Mouse (Mus musculus) forebrain, postnatal 0 days (tissue): ENCODE results near the gene 4833427G06Rik. TPM values are rescaled to one million over a fixed set of nuclear protein-coding genes. Genes with fewer than 3 reads are reported as not detected.
A peak's percentile ranks its signal among the peaks of the same experiment; 100 is the strongest.

Source experiments
- ATAC-seq: fragments of 200-750 bp; cut with Nextera tagmentation; 2 replicates; pipeline ENCODE4 v1.8.0; 2017; ENCODE audit warnings: mild to moderate bottlenecking, moderate library complexity
- DNase-seq: peaks from one replicate; pipeline ENCODE4 v3.0.0-alpha.2; 2015
- H3K27ac ChIP-seq: fragments of 300-500 bp; sonication (generic); 2 replicates; pipeline ENCODE4 v1.5.1; 2014; ENCODE audit warnings: low read depth, mild to moderate bottlenecking, antibody characterized with exemption, low read length, moderate library complexity, mixed read lengths
- H3K27me3 ChIP-seq: fragments of 300-500 bp; sonication (generic); 2 replicates; pipeline ENCODE4 v1.6.1; 2014; ENCODE audit warnings: mild to moderate bottlenecking, low read length, mixed read lengths; ENCODE audit not compliant: insufficient read depth
- H3K36me3 ChIP-seq: fragments of 300-500 bp; sonication (generic); 2 replicates; pipeline ENCODE4 v1.6.1; 2014; ENCODE audit warnings: mild to moderate bottlenecking, moderate library complexity; ENCODE audit not compliant: insufficient read depth
- H3K4me1 ChIP-seq: fragments of 300-500 bp; sonication (generic); 2 replicates; pipeline ENCODE4 v1.6.1; 2014; ENCODE audit warnings: antibody characterized with exemption; ENCODE audit not compliant: insufficient read depth
- H3K4me2 ChIP-seq: fragments of 300-500 bp; sonication (generic); 2 replicates; pipeline ENCODE4 v1.6.1; 2014; ENCODE audit warnings: low read depth, mild to moderate bottlenecking, moderate library complexity
- H3K4me3 ChIP-seq: fragments of 300-500 bp; sonication (generic); 2 replicates; pipeline ENCODE4 v1.5.1; 2014; ENCODE audit warnings: low read depth, low read length, mixed read lengths
- H3K9ac ChIP-seq: fragments of 300-500 bp; sonication (generic); 2 replicates; pipeline ENCODE4 v1.6.1; 2014; ENCODE audit warnings: mild to moderate bottlenecking
- H3K9me3 ChIP-seq: fragments of 300-500 bp; sonication (generic); 2 replicates; pipeline ENCODE4 v1.6.1; 2016; ENCODE audit warnings: low read length
- CTCF ChIP-seq: sonication (generic); IDR thresholded peaks from 2 replicates; pipeline ENCODE4 v1.5.1; 2016; ENCODE audit warnings: antibody characterized with exemption, control low read depth, low read depth
- WGBS: fragments of 180-500 bp; shearing (Covaris S2); extraction: QIAGEN DNeasy Blood & Tissue Kit; methylation state at CpG from one replicate; pipeline ENCODE4 v1.1.7; 2014; 5-methylcytosine and 5-hydroxymethylcytosine counted together
- microRNA counts: library from miRNA; unstranded; fragments of <30 nt; microRNA quantifications from one replicate; lab custom pipeline; 2015
- microRNA-seq, 2 experiments: library from miRNA; unstranded; fragments of <30 nt; microRNA quantifications; one replicate each; pipeline ENCODE4; 2016
- polyA plus RNA-seq: library from polyadenylated mRNA; unstranded; fragments of >200 nt; fragmentation: Nextera tagmentation; extraction: Ambion mirVana; gene quantifications from 2 replicates; pipeline ENCODE4 v1.2.1, GENCODE M21; 2015
- total RNA-seq: library from RNA; depleted of rRNA; stranded (reverse); fragments of >200 nt; gene quantifications from 2 replicates; pipeline ENCODE4 v1.2.3, GENCODE M21; 2014; rRNA removed

Gene 4833427G06Rik
- total and polyA plus RNA-seq, 2 experiments from 2014 or later: 1.4 to 2.4 TPM

DNA sequence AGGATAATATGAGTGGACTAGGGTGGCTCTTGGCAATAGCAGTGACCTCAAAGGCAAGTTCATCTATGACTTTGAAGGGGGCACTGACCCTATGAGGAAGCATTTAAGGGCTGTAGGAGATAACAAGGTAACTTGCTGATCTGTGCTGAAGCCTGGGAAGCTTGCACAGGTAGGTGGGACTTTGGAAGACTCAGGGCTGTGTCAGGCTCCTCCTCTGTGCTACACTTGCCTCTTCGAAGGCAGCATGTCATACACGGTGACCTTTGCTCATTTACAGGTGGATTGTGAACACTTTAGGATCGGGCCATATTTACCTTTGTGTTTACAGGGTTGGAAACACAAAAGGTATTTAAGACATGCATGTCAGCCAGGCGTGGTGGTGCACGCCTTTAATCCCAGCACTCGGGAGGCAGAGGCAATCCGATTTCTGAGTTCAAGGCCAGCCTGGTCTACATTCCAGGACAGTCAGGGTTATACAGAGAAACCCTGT is 60.3 kb downstream of the 4833427G06Rik start:
- no peaks in the 10 kb centered on the region for H3K4me1 ChIP-seq

DNA sequence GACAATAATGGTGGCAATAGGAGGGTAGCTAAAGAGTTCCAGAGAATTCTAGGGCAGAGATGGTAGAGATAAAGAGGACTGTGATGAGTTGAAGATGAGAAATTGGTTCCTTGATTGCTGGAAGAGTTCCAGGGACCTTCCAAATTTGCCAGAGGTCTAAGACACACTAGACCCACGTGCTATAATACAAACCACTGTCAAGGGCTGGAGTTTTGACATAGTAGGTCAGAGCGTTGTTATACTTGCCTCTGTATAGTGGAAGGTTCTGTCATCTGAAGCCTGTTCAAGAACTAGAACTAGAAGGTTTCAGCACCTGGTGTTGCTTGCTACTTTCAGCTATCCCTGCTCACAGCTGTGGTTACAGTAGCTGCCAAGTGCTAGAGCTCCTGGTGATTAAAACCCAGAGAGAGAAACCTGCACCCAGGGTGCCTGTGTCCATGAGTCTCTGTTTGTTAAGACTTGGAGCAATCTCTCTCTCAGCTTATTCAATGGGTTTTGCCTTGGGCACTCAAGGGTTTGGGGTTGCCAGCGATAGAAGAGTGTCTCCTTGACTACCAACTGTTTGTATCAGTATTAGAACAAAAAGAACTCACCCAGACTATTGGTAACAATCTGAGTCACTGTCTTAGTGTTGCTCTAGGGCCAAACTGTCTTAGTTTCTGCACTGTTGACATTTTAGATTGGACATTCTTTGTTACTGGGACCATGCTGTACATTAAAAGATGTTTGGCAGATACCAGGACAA is 68.9 kb downstream of the 4833427G06Rik start:
- ATAC-seq (no peak), DNase-seq (no peak)
- Histone ChIP-seq H3K36me3 (no peaks in the 10 kb centered on the region), H3K27me3 (no peaks in the 10 kb centered on the region), H3K4me1 (no peaks in the 10 kb centered on the region), H3K27ac (no peak overlapping the region), H3K9me3 (no peaks in the 10 kb centered on the region), H3K4me3 (no peak overlapping the region), H3K9ac (no peak overlapping the region), H3K4me2 (no peak overlapping the region)
- WGBS: 76% methylated on average over 3 of the region's 3 CpGs
- no peak for TF ChIP-seq CTCF

More for the DNA sequence above, 60.3 kb downstream of the 4833427G06Rik start:
- no peaks in the 10 kb centered on the region for H3K27me3 ChIP-seq
- H3K9me3 ChIP-seq: no peaks in the 10 kb centered on the region
- no peaks in the 10 kb centered on the region for H3K36me3 ChIP-seq
- DNase-seq: no peak
- WGBS: 90% methylated on average over 7 of the region's 7 CpGs
- ATAC-seq: no peak
- no peak overlapping the region for H3K9ac ChIP-seq
- no peak overlapping the region for H3K4me2 ChIP-seq
- TF ChIP-seq CTCF: no peak
- H3K4me3 ChIP-seq: no peak overlapping the region
- H3K27ac ChIP-seq: no peak overlapping the region

DNA sequence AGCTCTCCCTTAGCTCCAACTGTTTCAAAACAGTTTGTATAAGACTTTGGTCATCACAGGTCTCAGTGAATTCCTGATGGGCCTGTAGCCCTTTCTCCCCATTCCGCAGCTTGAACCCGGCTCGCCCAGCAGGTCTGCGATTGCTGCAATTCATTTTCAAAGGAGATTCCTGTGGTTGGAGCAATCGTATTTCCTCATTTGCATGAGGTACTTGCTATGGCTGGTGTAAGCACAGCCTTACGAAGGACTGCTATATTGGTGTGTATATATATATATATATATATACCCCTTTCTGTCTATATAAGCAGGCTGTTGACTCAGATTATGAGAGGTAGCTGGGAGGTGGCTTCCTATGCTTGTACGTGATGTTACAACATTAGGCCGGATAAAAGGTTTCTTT is 69.6 kb downstream of the 4833427G06Rik start:
- ATAC-seq (no peak), DNase-seq (no peak)
- Histone ChIP-seq H3K9me3 (no peaks in the 10 kb centered on the region), H3K36me3 (no peaks in the 10 kb centered on the region), H3K4me1 (no peaks in the 10 kb centered on the region), H3K27me3 (no peaks in the 10 kb centered on the region), H3K27ac (no peak overlapping the region), H3K4me2 (no peak overlapping the region), H3K4me3 (no peak overlapping the region), H3K9ac (no peak overlapping the region)
- TF ChIP-seq CTCF: no peak
- WGBS: 76% methylated on average over 8 of the region's 8 CpGs

DNA sequence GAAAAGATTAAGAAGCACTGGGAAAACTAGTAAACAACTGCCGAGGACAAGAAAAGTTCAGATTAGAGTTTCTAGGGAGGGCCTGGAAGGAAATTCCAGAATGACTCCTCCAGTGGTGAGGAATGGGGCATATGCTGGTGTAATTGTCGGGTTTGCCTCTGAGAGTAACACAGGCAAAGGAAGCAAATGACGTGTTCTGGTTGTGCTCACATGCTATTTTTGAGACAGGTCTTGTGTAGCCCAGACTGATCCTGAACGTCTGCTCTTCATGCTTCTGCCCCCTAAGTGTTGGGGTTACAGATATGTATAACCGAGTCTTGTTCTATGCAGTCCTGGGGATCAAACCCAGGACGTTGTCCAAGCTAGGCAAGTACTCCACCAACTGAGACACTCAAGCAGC is 70.3 kb downstream of the 4833427G06Rik start:
- DNase-seq: no peak
- Histone ChIP-seq H3K36me3 (no peaks in the 10 kb centered on the region), H3K9me3 (no peaks in the 10 kb centered on the region), H3K4me2 (no peak overlapping the region), H3K27ac (no peak overlapping the region), H3K9ac (no peak overlapping the region), H3K4me1 (no peaks in the 10 kb centered on the region), H3K27me3 (no peaks in the 10 kb centered on the region), H3K4me3 (no peak overlapping the region)
- 72% methylated on average over 6 of the region's 6 CpGs for WGBS
- TF ChIP-seq CTCF: no peak
- ATAC-seq: no peak

MicroRNA genes within 50 kb of the gene (microRNA counts, 519-probe panel; counts per million panel counts)
- 1,596 counts per million, percentile 12 among the panel's probes with 10 or more counts for microRNA mmu-miR-34b-3p (lab: Ali Mortazavi, UCI)
- microRNA mmu-miR-34b-5p (lab: Ali Mortazavi, UCI): 2,887 counts per million, percentile 23 among the panel's probes with 10 or more counts
- 6,785 counts per million, percentile 90 among the panel's probes with 10 or more counts for microRNA mmu-miR-34c (lab: Ali Mortazavi, UCI)

Small RNA genes within 50 kb of the gene (microRNA-seq; reads per million reads assigned to microRNA genes)
- gene Mir34b (106 to 153 reads per million in 2 experiments), gene Mir34c (2,292 to 2,405 reads per million in 2 experiments)

Other genes starting within 250 kb of the 4833427G06Rik start
- 36.7 and 38.2 TPM in 2 replicates for gene Sik2, start 93.0 kb downstream of the 4833427G06Rik start, total RNA-seq
- gene Sik2, start 93.0 kb downstream of the 4833427G06Rik start, polyA plus RNA-seq: 15.9 and 20.5 TPM in 2 replicates
- gene Btg4, start 41.2 kb downstream of the 4833427G06Rik start, total RNA-seq: not detected in 2 replicates
- not detected in 2 replicates for gene Btg4, start 41.2 kb downstream of the 4833427G06Rik start, polyA plus RNA-seq
- gene Layn, start 25.0 kb downstream of the 4833427G06Rik start, total RNA-seq: 3.8 and 7.8 TPM in 2 replicates
- 2.9 and 3.2 TPM in 2 replicates for gene Layn, start 25.0 kb downstream of the 4833427G06Rik start, polyA plus RNA-seq
- gene Gm32742, start 63.4 kb upstream of the 4833427G06Rik start, total RNA-seq: not detected in 2 replicates
- gene Gm32742, start 63.4 kb upstream of the 4833427G06Rik start, polyA plus RNA-seq: 0.02 and 0.03 TPM in 2 replicates
- gene Pou2af1, start 111.6 kb upstream of the 4833427G06Rik start, total RNA-seq: 0.05 TPM in 1 of 2 replicates, not detected in the other
- gene Pou2af1, start 111.6 kb upstream of the 4833427G06Rik start, polyA plus RNA-seq: 0.09 TPM in 1 of 2 replicates, not detected in the other
- gene Colca2, start 176.5 kb upstream of the 4833427G06Rik start, total RNA-seq: 0.15 and 0.33 TPM in 2 replicates
- 0.84 and 1.0 TPM in 2 replicates for gene Colca2, start 176.5 kb upstream of the 4833427G06Rik start, polyA plus RNA-seq
- gene 1810046K07Rik, start 226.8 kb upstream of the 4833427G06Rik start, total RNA-seq: not detected in 2 replicates
- not detected in 2 replicates for gene 1810046K07Rik, start 226.8 kb upstream of the 4833427G06Rik start, polyA plus RNA-seq